Mouse (Mus musculus) urinary bladder, postnatal 36 days (tissue): Measurements from ENCODE around the gene Srbd1.

Source experiments
- DNase-seq, 2 experiments: peaks; one replicate each; pipeline ENCODE4 v3.0.0; 2022; ENCODE audit warnings: low spot score in 2 of 2, mixed read lengths in 1 of 2

The Srbd1 gene

GRCm38 (mm10) chr17:85982271-85982670 lies 162.7 kb downstream of the Srbd1 start:
- DNase-seq = no peak

GRCm38 (mm10) chr17:85981869-85982268 lies 163.1 kb downstream of the Srbd1 start:
- DNase-seq = no peak

- DNase-seq = no peak
Observed at GRCm38 (mm10) chr17:85978876-85979275, 166.1 kb downstream of the Srbd1 start.

GRCm38 (mm10) chr17:85975077-85975476 lies 169.9 kb downstream of the Srbd1 start:
- DNase-seq = no peak

- no peak for DNase-seq
Observed at GRCm38 (mm10) chr17:85974591-85974990, 170.4 kb downstream of the Srbd1 start.

- DNase-seq = no peak
Observed at GRCm38 (mm10) chr17:85971120-85971519, 173.9 kb downstream of the Srbd1 start.

GRCm38 (mm10) chr17:85961653-85962052 lies 183.3 kb downstream of the Srbd1 start:
- no peak for DNase-seq

- no peak for DNase-seq
Observed at GRCm38 (mm10) chr17:85951771-85952170, 193.2 kb downstream of the Srbd1 start.

- DNase-seq = no peak
Observed at GRCm38 (mm10) chr17:85949919-85950505, 195.0 kb downstream of the Srbd1 start.

- DNase-seq = peak; percentile 30 to 62
Observed at GRCm38 (mm10) chr17:85948911-85949909, 195.8 kb downstream of the Srbd1 start.

GRCm38 (mm10) chr17:85944726-85945125 lies 200.2 kb downstream of the Srbd1 start:
- DNase-seq = no peak

GRCm38 (mm10) chr17:85943994-85944640 lies 200.9 kb downstream of the Srbd1 start:
- DNase-seq = no peak

GRCm38 (mm10) chr17:85943551-85943981 lies 201.4 kb downstream of the Srbd1 start:
- no peak for DNase-seq

GRCm38 (mm10) chr17:85943071-85943470 lies 201.9 kb downstream of the Srbd1 start:
- no peak for DNase-seq

GRCm38 (mm10) chr17:85942123-85942522 lies 202.9 kb downstream of the Srbd1 start:
- DNase-seq = no peak

- DNase-seq = no peak
Observed at GRCm38 (mm10) chr17:85941141-85941738, 203.7 kb downstream of the Srbd1 start.

GRCm38 (mm10) chr17:85937131-85937530 lies 207.8 kb downstream of the Srbd1 start:
- no peak for DNase-seq

GRCm38 (mm10) chr17:85935268-85935667 lies 209.7 kb downstream of the Srbd1 start:
- DNase-seq = no peak
